Mouse (Mus musculus): ENCODE measurements at regions not wholly inside any gene's neighbourhood (a gene's known extent, or its start where the extent isn't known, plus 50 kb on each side); places are given as distances from the start of the nearest gene placed in this dataset.
A peak's percentile ranks its signal among the peaks of the same experiment; 100 is the strongest.

GRCm38 (mm10) chr17:47064592-47065306 lies 54.4 kb upstream of the Ubr2 start:
- peak; percentile 63 for DNase-seq (ENCODE audit: inconsistent ontology term)

GRCm38 (mm10) chr17:47064006-47064405 lies 53.6 kb upstream of the Ubr2 start:
- no peak for DNase-seq (ENCODE audit: inconsistent ontology term)

- no peak for DNase-seq (ENCODE audit: inconsistent ontology term)
These were observed 50.8 kb upstream of the Ubr2 start for GRCm38 (mm10) chr17:47061031-47061620.
